Mouse (Mus musculus): ENCODE measurements around the gene Slc16a6.

Gene Slc16a6

GRCm38 (mm10) chr11:109414802-109415201 is 58.6 kb downstream of the Slc16a6 start:
- DNase-seq (ENCODE audit: low read depth): no peak

- DNase-seq (ENCODE audit: low read depth): no peak
Observed at GRCm38 (mm10) chr11:109413617-109414016, 59.8 kb downstream of the Slc16a6 start, which contains the start of gene 9930022D16Rik. 9930022D16Rik (plus strand) TSS chr11:109413917.

GRCm38 (mm10) chr11:109410197-109410980 is 63.0 kb downstream of the Slc16a6 start:
- no peak for DNase-seq (ENCODE audit: low read depth)

GRCm38 (mm10) chr11:109406431-109406830 is 67.0 kb downstream of the Slc16a6 start:
- DNase-seq (ENCODE audit: low read depth): no peak
